Comparison of ENCODE assay signal across 14 mouse cellular contexts in genomic region chr9:96991118-96991517, GRCm38 (mm10). TPM values are rescaled to one million over a fixed set of nuclear protein-coding genes. Genes with fewer than 3 reads are reported as not detected.
DNase-seq lines count a peak whose midpoint lies in the region; ATAC-seq and TF ChIP-seq lines count a peak whose summit lies in the region.
"Had no signal": no experiment of that assay in that cellular context is flagged by ENCODE, and none has a peak within 500 bp of the region (broad histone marks: within the 10 kb centered on the region; RNA-seq: fewer than 3 reads in every experiment).

No protein-coding gene starts in this region.

- H3K27ac ChIP-seq in kidney, embryonic 16.5 days (ENCODE audit: low read length): peak overlapping the region; percentile 69
- H3K27ac ChIP-seq in thymus, adult 2 months (ENCODE audit: control insufficient read depth, insufficient read depth, low read length): no peak overlapping the region
- H3K27ac ChIP-seq: intestine, embryonic 15.5 days; liver, embryonic 15.5 days; stomach, embryonic 15.5 days had no signal

- TF ChIP-seq POLR2A in thymus, adult 2 months (IDR thresholded peaks at IDR 0.05; ENCODE audit: control insufficient read depth, extremely low read depth, insufficient read depth, low read length, poor library complexity): no peak

- H3K36me3 ChIP-seq in kidney, embryonic 16.5 days (ENCODE audit: insufficient read depth, low read length): peaks cover 9% of the 10 kb centered on the region
- no peaks in the 10 kb centered on the region for H3K36me3 ChIP-seq in thymus, adult 2 months (ENCODE audit: control insufficient read depth, insufficient read depth, low read length)
- H3K36me3 ChIP-seq: intestine, embryonic 15.5 days; liver, embryonic 15.5 days; stomach, embryonic 15.5 days had no signal

- no peaks in the 10 kb centered on the region for H3K9me3 ChIP-seq in kidney, embryonic 16.5 days (ENCODE audit: low read length)
- H3K9me3 ChIP-seq: intestine, embryonic 15.5 days; liver, embryonic 15.5 days; stomach, embryonic 15.5 days had no signal

- no peak overlapping the region for H3K9ac ChIP-seq in kidney, embryonic 16.5 days (replicated peaks; ENCODE audit: low read length)
- H3K9ac ChIP-seq: intestine, embryonic 15.5 days; liver, embryonic 15.5 days; stomach, embryonic 15.5 days had no signal

- no peak overlapping the region for H3K4me2 ChIP-seq in kidney, embryonic 16.5 days (replicated peaks; ENCODE audit: low read depth, low read length)
- H3K4me2 ChIP-seq: intestine, embryonic 15.5 days; liver, embryonic 15.5 days; stomach, embryonic 15.5 days had no signal

- no peak for TF ChIP-seq CTCF in thymus, adult 2 months (IDR thresholded peaks at IDR 0.05; ENCODE audit: borderline replicate concordance, control insufficient read depth, extremely low read depth, insufficient read depth, low read length, poor library complexity)

- H3K4me1 ChIP-seq in kidney, embryonic 16.5 days (ENCODE audit: insufficient read depth, low read length): peaks cover 78% of the 10 kb centered on the region
- H3K4me1 ChIP-seq in thymus, adult 2 months (replicated peaks; ENCODE audit: control insufficient read depth, insufficient read depth, low read length): no peaks in the 10 kb centered on the region
- H3K4me1 ChIP-seq: liver, embryonic 15.5 days had no signal

- 65% methylated on average over 14 of the region's 14 CpGs for WGBS in kidney, embryonic 16.5 days
- 94% methylated on average over 14 of the region's 14 CpGs for WGBS in thymus, adult 2 months

- peak; percentile 42 for DNase-seq in cerebellum, postnatal 10 days
- DNase-seq in cerebellum, adult 8-10 months: no peak
- DNase-seq in kidney, postnatal 25 days: no peak
- peak; percentile 41 for DNase-seq in MN1 (ENCODE audit: low spot score)
- peak; percentile 38 for DNase-seq in layer of hippocampus, adult 9-11 months
- no peak for DNase-seq in thymus, adult 2 months
- DNase-seq: cerebellum, adult 18-20 months; thymus, postnatal 14 days had no signal

- no peak for ATAC-seq in kidney, embryonic 16.5 days (ENCODE audit: low FRiP score, low TSS enrichment)
- ATAC-seq in megakaryocyte-erythroid progenitor cell, adult 5-6 weeks (replicated peaks; ENCODE audit: low FRiP score, low TSS enrichment, poor library complexity, severe bottlenecking): no peak
- ATAC-seq: intestine, embryonic 15.5 days had no signal

- no peak overlapping the region for H3K4me3 ChIP-seq in kidney, embryonic 16.5 days (ENCODE audit: low read length)
- no peak overlapping the region for H3K4me3 ChIP-seq in thymus, adult 2 months (ENCODE audit: control insufficient read depth, insufficient read depth, low read length)
- H3K4me3 ChIP-seq: intestine, embryonic 15.5 days; liver, embryonic 15.5 days; stomach, embryonic 15.5 days had no signal

- H3K27me3 ChIP-seq in kidney, embryonic 16.5 days (ENCODE audit: insufficient read depth, low read length): no peaks in the 10 kb centered on the region
- no peaks in the 10 kb centered on the region for H3K27me3 ChIP-seq in thymus, adult 2 months (ENCODE audit: control insufficient read depth, insufficient read depth, low read length)
- H3K27me3 ChIP-seq: intestine, embryonic 15.5 days; liver, embryonic 15.5 days; stomach, embryonic 15.5 days had no signal

RNA-seq across cellular contexts. Expression of gene Spsb4, which starts 27.5 kb away (rescaled TPM):
- 64.3 and 66.6 TPM in 2 replicates for polyA plus RNA-seq in kidney, embryonic 16.5 days (2015; fragmentation: Nextera tagmentation; extraction: Ambion mirVana)
- 0.43 and 0.69 TPM in 2 replicates for polyA plus RNA-seq in thymus, adult 2 months (2012; rRNA removed)
- not detected in 2 replicates for total RNA-seq in megakaryocyte-erythroid progenitor cell, adult 5-6 weeks (2014; fragmentation: Nextera tagmentation)
- total RNA-seq in megakaryocyte-erythroid progenitor cell, adult 5-6 weeks (2017): not detected in 2 replicates
- total RNA-seq: monocyte, adult 5-6 weeks had no signal

Comparison
In these comparisons a context has a peak if more than half of its experiments do, and no peak if none do; other contexts are left out.
1. DNase-seq: peak in cerebellum, postnatal 10 days (2 of 2), MN1 (single experiment) and layer of hippocampus, adult 9-11 months (single experiment); none in cerebellum, adult 8-10 months (single experiment), kidney, postnatal 25 days (0 of 2) and thymus, adult 2 months (single experiment).
2. RNA of gene Spsb4, which starts 27.5 kb away (polyA plus RNA-seq): 64.3 to 66.6 TPM in kidney, embryonic 16.5 days; 0.43 to 0.69 TPM in thymus, adult 2 months; every median in the first group is over 10 times any median in the second.